In the genomic region with DNA sequence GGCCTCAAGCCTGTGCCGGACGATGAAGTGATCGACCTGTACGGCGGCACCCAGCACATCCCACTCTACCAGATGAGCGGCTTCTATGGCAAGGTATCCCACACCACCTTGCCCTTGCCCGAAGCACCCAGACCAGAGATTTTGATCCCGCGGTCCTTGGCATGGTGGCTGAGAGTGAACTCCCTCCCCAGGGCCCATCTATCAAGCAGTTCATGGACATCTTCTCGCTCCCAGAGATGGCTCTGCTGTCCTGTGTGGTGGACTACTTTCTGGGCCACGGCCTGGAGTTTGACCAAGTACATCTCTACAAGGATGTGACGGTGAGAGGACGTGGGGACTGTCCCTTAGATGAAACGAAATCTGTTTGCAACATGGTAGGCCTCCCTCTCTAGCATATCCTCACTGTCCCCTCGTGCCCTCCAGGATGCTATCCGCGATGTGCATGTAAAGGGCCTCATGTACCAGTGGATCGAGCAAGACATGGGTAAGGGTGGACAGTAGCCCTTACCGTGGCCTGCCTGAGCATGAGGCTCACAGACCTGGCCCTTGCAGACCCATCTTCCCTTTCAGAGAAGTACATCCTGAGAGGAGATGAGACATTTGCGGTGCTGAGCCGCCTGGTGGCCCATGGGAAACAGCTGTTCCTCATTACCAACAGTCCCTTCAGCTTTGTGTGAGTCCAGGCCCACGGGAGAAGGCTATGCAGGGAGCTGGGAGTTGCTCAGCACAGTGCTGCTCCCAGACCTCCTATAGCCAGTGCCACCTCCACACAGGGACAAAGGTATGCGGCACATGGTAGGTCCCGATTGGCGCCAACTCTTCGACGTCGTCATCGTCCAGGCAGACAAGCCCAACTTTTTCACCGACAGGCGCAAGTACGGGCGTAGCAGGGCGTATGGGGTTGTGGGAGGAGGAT, we compare ENCODE assay signal across 11 mouse cellular contexts.
"Had no signal": no experiment of that assay in that cellular context is flagged by ENCODE, and none has a peak within 500 bp of the region (broad histone marks: within the 10 kb centered on the region; RNA-seq: fewer than 3 reads in every experiment).

No protein-coding gene starts in this region.

- ATAC-seq: intestine, embryonic 15.5 days; midbrain, embryonic 13.5 days had no signal

- H3K27ac ChIP-seq: intestine, embryonic 15.5 days; left cerebral cortex, adult 2 months; liver, embryonic 15.5 days; macrophage; midbrain, embryonic 13.5 days; stomach, embryonic 15.5 days had no signal

- H3K9me3 ChIP-seq: intestine, embryonic 15.5 days; liver, embryonic 15.5 days; midbrain, embryonic 13.5 days; stomach, embryonic 15.5 days had no signal

- H3K4me2 ChIP-seq: intestine, embryonic 15.5 days; liver, embryonic 15.5 days; midbrain, embryonic 13.5 days; stomach, embryonic 15.5 days had no signal

- DNase-seq: kidney, adult 18-20 months; kidney, postnatal 14 days; lung, adult 2 months; lung, postnatal 10 days; thymus, postnatal 4 days had no signal

- H3K27me3 ChIP-seq: intestine, embryonic 15.5 days; liver, embryonic 15.5 days; midbrain, embryonic 13.5 days; stomach, embryonic 15.5 days had no signal

- H3K4me3 ChIP-seq: intestine, embryonic 15.5 days; left cerebral cortex, adult 2 months; liver, embryonic 15.5 days; midbrain, embryonic 13.5 days; stomach, embryonic 15.5 days had no signal

- H3K9ac ChIP-seq: intestine, embryonic 15.5 days; liver, embryonic 15.5 days; midbrain, embryonic 13.5 days; stomach, embryonic 15.5 days had no signal
